Mouse (Mus musculus): ENCODE measurements at regions not wholly inside any gene's neighbourhood (a gene's known extent, or its start where the extent isn't known, plus 50 kb on each side); places are given as distances from the start of the nearest gene placed in this dataset.
"Not testable (repeated sequence)": the region's sequence is repeated elsewhere in the genome, so short reads cannot be mapped to it uniquely, and the experiment has no call there.

DNA sequence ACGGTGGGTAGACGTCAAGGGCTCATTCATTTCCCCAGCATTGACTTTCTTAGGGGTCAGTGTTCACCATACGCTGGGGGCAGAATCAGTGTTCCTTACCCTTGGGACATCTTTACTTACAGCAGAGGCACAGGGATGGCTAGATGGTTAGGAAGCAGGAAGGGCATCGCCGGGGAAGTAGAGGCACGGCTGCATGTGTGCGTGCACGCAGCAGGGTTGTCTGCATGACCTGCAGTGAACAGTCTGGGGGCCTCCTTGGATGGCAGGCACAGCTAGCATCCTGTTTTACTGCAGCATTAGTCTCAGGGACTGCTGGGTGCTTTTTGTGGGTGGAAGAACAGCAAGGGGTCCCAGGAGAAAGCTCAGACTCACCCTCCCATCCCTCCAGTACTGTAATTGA is 68.5 kb upstream of the Gadl1 start:
- no peaks in the 10 kb centered on the region for H3K4me1 ChIP-seq (replicated peaks; ENCODE audit: control insufficient read depth, insufficient read depth, low read length)
- H3K4me3 ChIP-seq (ENCODE audit: low read depth, low read length): no peak overlapping the region
- DNase-seq (ENCODE audit: low spot score) (no peak), ATAC-seq (ENCODE audit: low FRiP score) (no peak)
- no peaks in the 10 kb centered on the region for H3K27me3 ChIP-seq (ENCODE audit: control insufficient read depth, insufficient read depth, low read length)
- no peaks in the 10 kb centered on the region for H3K36me3 ChIP-seq (ENCODE audit: control insufficient read depth, insufficient read depth, low read length)
- no peak overlapping the region for H3K9ac ChIP-seq (ENCODE audit: low read depth, low read length)
- no peak overlapping the region for H3K27ac ChIP-seq (ENCODE audit: low read depth, low read length)
- no peaks in the 10 kb centered on the region for H3K9me3 ChIP-seq (ENCODE audit: control insufficient read depth, low read length)
- 56% methylated on average over 8 of the region's 8 CpGs for WGBS
- no peak overlapping the region for H3K4me2 ChIP-seq (replicated peaks; ENCODE audit: low read depth, low read length)

GRCm38 (mm10) chr9:115841684-115842083 is 67.6 kb upstream of the Gadl1 start:
- H3K27me3 ChIP-seq (ENCODE audit: control insufficient read depth, insufficient read depth, low read length): no peaks in the 10 kb centered on the region
- no peak overlapping the region for H3K4me3 ChIP-seq (ENCODE audit: low read depth, low read length)
- WGBS: 93% methylated on average over 10 of the region's 10 CpGs

DNA sequence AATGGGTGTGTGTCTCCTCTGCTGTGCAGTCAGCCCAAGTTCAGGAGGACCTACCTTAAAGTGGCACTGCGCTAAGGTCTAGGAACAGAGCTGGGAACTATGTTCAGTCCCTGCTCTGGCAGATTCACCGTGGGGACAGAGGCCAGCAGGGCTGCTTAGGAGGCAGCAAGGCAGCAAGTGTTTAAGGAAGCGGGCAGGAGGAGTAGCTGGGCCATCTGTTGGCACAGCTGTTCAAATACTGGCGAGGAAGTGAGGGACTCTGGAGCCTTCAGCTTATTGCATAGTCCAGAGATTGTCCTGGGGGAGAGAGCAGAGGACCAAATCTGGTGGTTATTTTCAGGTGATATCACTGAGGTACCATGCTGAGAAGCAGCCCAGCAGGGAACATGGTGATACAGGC is 64.9 kb upstream of the Gadl1 start:
- Histone ChIP-seq H3K36me3 (ENCODE audit: control insufficient read depth, insufficient read depth, low read length) (no peaks in the 10 kb centered on the region), H3K4me2 (replicated peaks; ENCODE audit: low read depth, low read length) (no peak overlapping the region), H3K27me3 (ENCODE audit: control insufficient read depth, insufficient read depth, low read length) (no peaks in the 10 kb centered on the region), H3K4me1 (replicated peaks; ENCODE audit: control insufficient read depth, insufficient read depth, low read length) (no peaks in the 10 kb centered on the region), H3K9me3 (ENCODE audit: control insufficient read depth, low read length) (no peaks in the 10 kb centered on the region), H3K27ac (ENCODE audit: low read depth, low read length) (no peak overlapping the region), H3K9ac (ENCODE audit: low read depth, low read length) (no peak overlapping the region), H3K4me3 (ENCODE audit: low read depth, low read length) (no peak overlapping the region)
- 65% methylated on average over 4 of the region's 4 CpGs for WGBS
- no peak for ATAC-seq (ENCODE audit: low FRiP score)
- no peak for DNase-seq (ENCODE audit: low spot score)

More at GRCm38 (mm10) chr9:115841684-115842083, 67.6 kb upstream of the Gadl1 start:
- H3K9ac ChIP-seq (ENCODE audit: low read depth, low read length): no peak overlapping the region
- H3K4me1 ChIP-seq (replicated peaks; ENCODE audit: control insufficient read depth, insufficient read depth, low read length): no peaks in the 10 kb centered on the region
- no peaks in the 10 kb centered on the region for H3K9me3 ChIP-seq (ENCODE audit: control insufficient read depth, low read length)
- ATAC-seq (ENCODE audit: low FRiP score): no peak
- H3K36me3 ChIP-seq (ENCODE audit: control insufficient read depth, insufficient read depth, low read length): no peaks in the 10 kb centered on the region
- no peak for DNase-seq (ENCODE audit: low spot score)
- no peak overlapping the region for H3K27ac ChIP-seq (ENCODE audit: low read depth, low read length)
- H3K4me2 ChIP-seq (replicated peaks; ENCODE audit: low read depth, low read length): no peak overlapping the region

DNA sequence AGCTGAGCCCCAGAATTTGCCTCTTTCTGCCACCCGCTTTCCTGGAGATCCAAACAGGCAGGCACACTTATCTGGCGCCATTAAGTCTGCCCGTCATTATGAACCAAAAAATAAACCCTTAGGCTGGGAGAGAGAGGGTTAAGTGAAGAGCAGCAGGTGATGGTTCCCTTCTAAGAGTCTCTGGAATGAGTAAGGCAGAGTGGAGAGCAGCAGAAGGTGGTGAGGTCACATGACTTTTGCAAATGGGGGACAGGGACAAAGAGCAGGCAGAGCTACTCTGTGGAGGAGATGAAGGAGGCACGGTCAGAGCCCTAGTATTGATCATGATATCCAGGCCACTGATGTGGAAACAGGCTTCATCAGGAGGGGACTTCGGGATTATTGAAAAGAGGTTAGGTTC is 64.2 kb upstream of the Gadl1 start:
- no peaks in the 10 kb centered on the region for H3K36me3 ChIP-seq (ENCODE audit: control insufficient read depth, insufficient read depth, low read length)
- no peak for DNase-seq (ENCODE audit: low spot score)
- WGBS: 81% methylated on average over 5 of the region's 5 CpGs
- H3K4me3 ChIP-seq (ENCODE audit: low read depth, low read length): no peak overlapping the region
- no peak overlapping the region for H3K9ac ChIP-seq (ENCODE audit: low read depth, low read length)
- no peak for ATAC-seq (ENCODE audit: low FRiP score)
- no peaks in the 10 kb centered on the region for H3K4me1 ChIP-seq (replicated peaks; ENCODE audit: control insufficient read depth, insufficient read depth, low read length)
- no peaks in the 10 kb centered on the region for H3K27me3 ChIP-seq (ENCODE audit: control insufficient read depth, insufficient read depth, low read length)
- no peak overlapping the region for H3K27ac ChIP-seq (ENCODE audit: low read depth, low read length)
- no peak overlapping the region for H3K4me2 ChIP-seq (replicated peaks; ENCODE audit: low read depth, low read length)
- H3K9me3 ChIP-seq (ENCODE audit: control insufficient read depth, low read length): no peaks in the 10 kb centered on the region

GRCm38 (mm10) chr9:115847289-115848074 is 61.8 kb upstream of the Gadl1 start:
- no peak overlapping the region for H3K27ac ChIP-seq (ENCODE audit: low read depth, low read length)

DNA sequence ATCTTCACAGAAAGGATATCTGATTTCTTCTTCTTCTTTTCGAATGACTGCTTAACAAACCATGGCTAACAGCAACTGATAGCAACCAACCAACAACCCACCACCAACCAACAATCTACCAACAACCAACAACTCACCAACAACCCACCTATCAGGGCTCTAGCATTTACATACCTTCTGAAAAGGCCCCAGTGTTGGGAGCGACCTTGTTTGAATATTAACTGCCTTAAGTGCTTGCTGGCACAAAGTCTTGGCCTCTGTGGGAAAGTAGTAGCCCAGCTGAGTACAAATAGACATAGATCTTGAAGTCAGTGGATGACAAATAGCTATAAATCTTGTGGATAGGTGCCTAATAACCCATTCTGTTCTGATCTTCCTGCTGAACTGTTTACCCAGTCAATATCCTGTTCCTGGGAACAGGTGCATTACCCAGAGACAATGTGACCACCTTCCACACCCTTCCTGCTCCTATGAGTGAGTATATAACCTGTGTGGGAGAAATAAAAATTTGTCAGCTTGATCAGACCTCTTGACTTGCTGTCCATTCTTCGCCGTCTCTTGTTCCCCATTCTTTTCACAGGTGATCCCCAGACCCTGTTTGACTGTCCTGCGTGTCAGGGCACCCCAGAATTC is 55.9 kb upstream of the Gadl1 start:
- 87% methylated on average over 5 of the region's 5 CpGs for WGBS
- not testable (repeated sequence) for H3K4me3 ChIP-seq (ENCODE audit: low read depth, low read length); H3K9me3 ChIP-seq (ENCODE audit: control insufficient read depth, low read length); ATAC-seq (ENCODE audit: low FRiP score); H3K4me1 ChIP-seq (replicated peaks; ENCODE audit: control insufficient read depth, insufficient read depth, low read length); H3K4me2 ChIP-seq (replicated peaks; ENCODE audit: low read depth, low read length); H3K36me3 ChIP-seq (ENCODE audit: control insufficient read depth, insufficient read depth, low read length); H3K27me3 ChIP-seq (ENCODE audit: control insufficient read depth, insufficient read depth, low read length); H3K27ac ChIP-seq (ENCODE audit: low read depth, low read length); DNase-seq (ENCODE audit: low spot score); H3K9ac ChIP-seq (ENCODE audit: low read depth, low read length)

More at GRCm38 (mm10) chr9:115847289-115848074, 61.8 kb upstream of the Gadl1 start:
- no peaks in the 10 kb centered on the region for H3K36me3 ChIP-seq (ENCODE audit: control insufficient read depth, insufficient read depth, low read length)
- ATAC-seq (ENCODE audit: low FRiP score): peak; percentile 85
- 46% methylated on average over 12 of the region's 12 CpGs for WGBS
- DNase-seq (ENCODE audit: low spot score): peak; percentile 44
- no peaks in the 10 kb centered on the region for H3K27me3 ChIP-seq (ENCODE audit: control insufficient read depth, insufficient read depth, low read length)
- H3K4me1 ChIP-seq (replicated peaks; ENCODE audit: control insufficient read depth, insufficient read depth, low read length): no peaks in the 10 kb centered on the region
- no peak overlapping the region for H3K4me3 ChIP-seq (ENCODE audit: low read depth, low read length)
- H3K9me3 ChIP-seq (ENCODE audit: control insufficient read depth, low read length): no peaks in the 10 kb centered on the region
- peak overlapping the region; percentile 9; the same call in 1 of the 2 replicates for H3K4me2 ChIP-seq (replicated peaks; ENCODE audit: low read depth, low read length)
- no peak overlapping the region for H3K9ac ChIP-seq (ENCODE audit: low read depth, low read length)

GRCm38 (mm10) chr9:115857301-115857700 is 52.0 kb upstream of the Gadl1 start:
- no peaks in the 10 kb centered on the region for H3K27me3 ChIP-seq (ENCODE audit: control insufficient read depth, insufficient read depth, low read length)
- no peak overlapping the region for H3K9ac ChIP-seq (ENCODE audit: low read depth, low read length)
- no peaks in the 10 kb centered on the region for H3K36me3 ChIP-seq (ENCODE audit: control insufficient read depth, insufficient read depth, low read length)
- no peak overlapping the region for H3K27ac ChIP-seq (ENCODE audit: low read depth, low read length)
- WGBS: 67% methylated on average over 7 of the region's 7 CpGs
- ATAC-seq (ENCODE audit: low FRiP score): no peak
- H3K4me2 ChIP-seq (replicated peaks; ENCODE audit: low read depth, low read length): no peak overlapping the region
- H3K4me1 ChIP-seq (replicated peaks; ENCODE audit: control insufficient read depth, insufficient read depth, low read length): no peaks in the 10 kb centered on the region
- no peaks in the 10 kb centered on the region for H3K9me3 ChIP-seq (ENCODE audit: control insufficient read depth, low read length)
- H3K4me3 ChIP-seq (ENCODE audit: low read depth, low read length): no peak overlapping the region
- no peak for DNase-seq (ENCODE audit: low spot score)

DNA sequence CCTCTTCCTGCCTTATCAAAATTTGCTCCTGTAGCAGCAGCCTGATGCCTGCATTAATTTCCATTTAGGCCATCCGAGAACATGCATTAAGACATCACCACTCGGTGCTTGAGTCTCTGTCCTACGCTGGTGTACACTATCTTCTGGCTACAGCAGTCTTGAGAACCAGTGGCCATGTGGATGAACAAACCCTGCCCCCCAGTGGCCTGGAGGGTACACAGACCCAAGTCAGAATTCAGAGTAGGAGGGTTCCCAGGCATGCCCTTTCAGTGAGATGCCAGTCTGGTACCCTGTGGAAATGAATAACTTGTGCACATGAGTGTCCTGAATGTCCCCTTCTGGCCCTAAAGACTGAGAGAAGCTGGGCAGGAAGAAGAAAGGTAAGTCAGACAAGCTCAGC is 50.4 kb upstream of the Gadl1 start:
- H3K9ac ChIP-seq (ENCODE audit: low read depth, low read length): no peak overlapping the region
- H3K4me1 ChIP-seq (replicated peaks; ENCODE audit: control insufficient read depth, insufficient read depth, low read length): no peaks in the 10 kb centered on the region
- ATAC-seq (ENCODE audit: low FRiP score) (no peak), DNase-seq (ENCODE audit: low spot score) (peak; percentile 23)
- WGBS: 84% methylated on average over 3 of the region's 3 CpGs
- H3K4me3 ChIP-seq (ENCODE audit: low read depth, low read length): no peak overlapping the region
- no peaks in the 10 kb centered on the region for H3K36me3 ChIP-seq (ENCODE audit: control insufficient read depth, insufficient read depth, low read length)
- H3K27ac ChIP-seq (ENCODE audit: low read depth, low read length): no peak overlapping the region
- H3K9me3 ChIP-seq (ENCODE audit: control insufficient read depth, low read length): no peaks in the 10 kb centered on the region
- H3K27me3 ChIP-seq (ENCODE audit: control insufficient read depth, insufficient read depth, low read length): no peaks in the 10 kb centered on the region
- no peak overlapping the region for H3K4me2 ChIP-seq (replicated peaks; ENCODE audit: low read depth, low read length)

All from hindbrain, embryonic 11.5 days (tissue).